Mouse (Mus musculus) myocyte (in vitro differentiated cells): ENCODE measurements at regions not wholly inside any gene's neighbourhood (a gene's known extent, or its start where the extent isn't known, plus 50 kb on each side); places are given as distances from the start of the nearest gene placed in this dataset.
A peak's percentile ranks its signal among the peaks of the same experiment; 100 is the strongest.
"Not testable (repeated sequence)": the region's sequence is repeated elsewhere in the genome, so short reads cannot be mapped to it uniquely, and the experiment has no call there.

ENCODE experiments used
- H3K27me3 ChIP-seq: one replicate; pipeline ENCODE4 v1.6.1; 2011; ENCODE audit not compliant: control insufficient read depth, insufficient read depth, insufficient read length
- H3K36me3 ChIP-seq: one replicate; pipeline ENCODE4 v1.6.1; 2011; ENCODE audit not compliant: control insufficient read depth, insufficient read depth
- H3K4me2 ChIP-seq: one replicate; pipeline ENCODE4 v1.6.1; 2011; ENCODE audit warnings: low read depth, control low read depth
- H3K4me3 ChIP-seq: one replicate; pipeline ENCODE4 v1.5.1; 2011; ENCODE audit warnings: mild to moderate bottlenecking, control low read depth, moderate library complexity
- H3K79me2 ChIP-seq: one replicate; pipeline ENCODE4 v1.6.1; 2011; ENCODE audit not compliant: control insufficient read depth, insufficient read depth
- H3ac ChIP-seq: one replicate; pipeline ENCODE4 v1.6.1; 2011; ENCODE audit not compliant: control insufficient read depth, insufficient read length
- CEBPB ChIP-seq: IDR thresholded peaks from 2 replicates; pipeline ENCODE4 v1.6.1; 2011; ENCODE audit warnings: mild to moderate bottlenecking, moderate library complexity; ENCODE audit not compliant: poor library complexity, insufficient read depth, severe bottlenecking
- E2F4 ChIP-seq: IDR thresholded peaks from one replicate; pipeline ENCODE4 v1.6.1; 2011; ENCODE audit warnings: mild to moderate bottlenecking, control low read depth, moderate library complexity; ENCODE audit not compliant: insufficient read depth
- MAX ChIP-seq: IDR thresholded peaks from one replicate; pipeline ENCODE4 v1.6.1; 2011; ENCODE audit warnings: low read depth, mild to moderate bottlenecking, control low read depth
- MYOD1 ChIP-seq, 3 experiments: IDR thresholded peaks; one replicate each; pipeline ENCODE4 v1.6.1; 2011; ENCODE audit warnings: control low read depth in 2 of 3, low read depth in 2 of 3, mild to moderate bottlenecking in 2 of 3, moderate library complexity in 1 of 3; ENCODE audit not compliant: insufficient read length in 2 of 3, control insufficient read depth in 1 of 3
- MYOG ChIP-seq, 3 experiments: IDR thresholded peaks; one replicate each; pipeline ENCODE4 v1.6.1; 2011; ENCODE audit warnings: control low read depth in 2 of 3, low read depth in 2 of 3, mild to moderate bottlenecking in 2 of 3; ENCODE audit not compliant: insufficient read length in 2 of 3, control insufficient read depth in 1 of 3, insufficient read depth in 1 of 3
- POLR2A ChIP-seq: IDR thresholded peaks from one replicate; pipeline ENCODE4 v1.6.1; 2011; ENCODE audit warnings: low read depth, mild to moderate bottlenecking, control low read depth, moderate library complexity; ENCODE audit not compliant: insufficient read length
- POLR2AphosphoS2 ChIP-seq: IDR thresholded peaks from one replicate; pipeline ENCODE4 v1.6.1; 2011; ENCODE audit warnings: low read depth, control low read depth; ENCODE audit not compliant: insufficient read length
- REST ChIP-seq: IDR thresholded peaks from one replicate; pipeline ENCODE4 v1.6.1; 2011; ENCODE audit warnings: mild to moderate bottlenecking, control low read depth, moderate library complexity; ENCODE audit not compliant: insufficient read depth, insufficient read length
- SRF ChIP-seq: IDR thresholded peaks from one replicate; pipeline ENCODE4 v1.6.1; 2011; ENCODE audit warnings: low read depth; ENCODE audit not compliant: control insufficient read depth, insufficient read length
- TCF12 ChIP-seq: IDR thresholded peaks from one replicate; pipeline ENCODE4 v1.6.1; 2011; ENCODE audit warnings: mild to moderate bottlenecking, control low read depth; ENCODE audit not compliant: poor library complexity, insufficient read depth, severe bottlenecking
- TCF3 ChIP-seq: IDR thresholded peaks from one replicate; pipeline ENCODE4 v1.6.1; 2011; ENCODE audit warnings: low read depth, control low read depth; ENCODE audit not compliant: insufficient read length
- USF1 ChIP-seq: IDR thresholded peaks from one replicate; pipeline ENCODE4 v1.6.1; 2011; ENCODE audit warnings: low read depth, mild to moderate bottlenecking, control low read depth, moderate library complexity

- H3ac ChIP-seq, H3K27me3 ChIP-seq, H3K4me3 ChIP-seq, H3K36me3 ChIP-seq, H3K4me2 ChIP-seq, H3K79me2 ChIP-seq: not testable (repeated sequence)
These were observed 85.6 kb upstream of the Ptprz1 start for GRCm38 (mm10) chr6:22789731-22790130.

DNA sequence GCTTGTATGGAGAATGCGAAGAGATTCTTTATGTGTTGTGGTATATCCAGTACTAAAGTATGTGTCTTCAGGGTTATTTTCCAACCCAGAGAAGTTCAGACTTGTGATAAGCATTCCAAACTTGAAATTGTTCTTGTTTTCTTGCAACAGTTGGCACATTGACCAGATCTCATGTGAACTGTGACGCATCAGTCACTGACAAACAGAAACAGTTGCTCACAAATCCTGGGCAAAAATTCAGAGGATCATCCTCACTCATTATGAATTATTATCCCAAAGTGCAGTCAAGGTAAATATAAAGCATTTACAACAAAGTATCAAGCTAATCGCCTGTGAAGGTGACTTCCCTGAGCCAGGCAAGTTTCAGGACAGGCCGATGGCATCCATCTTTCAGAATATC is 83.5 kb upstream of the Ptprz1 start:
- Histone ChIP-seq H3ac (no peak overlapping the region), H3K4me3 (no peak overlapping the region), H3K79me2 (no peaks in the 10 kb centered on the region), H3K4me2 (no peak overlapping the region), H3K36me3 (no peaks in the 10 kb centered on the region), H3K27me3 (no peaks in the 10 kb centered on the region)
- no peak for TF ChIP-seq CEBPB
- no peak for TF ChIP-seq TCF3
- TF ChIP-seq SRF = no peak
- no peak for TF ChIP-seq POLR2A
- TF ChIP-seq POLR2AphosphoS2 = no peak
- no peak for TF ChIP-seq REST
- TF ChIP-seq MAX = no peak
- TF ChIP-seq MYOD1 (IDR thresholded peaks at IDR 0.05; ENCODE audit: control insufficient read depth in 1 of 3, insufficient read length in 2 of 3, low read depth in 2 of 3) = no peak
- no peak for TF ChIP-seq MYOG (IDR thresholded peaks at IDR 0.05; ENCODE audit: control insufficient read depth in 1 of 3, insufficient read depth in 1 of 3, insufficient read length in 2 of 3, low read depth in 2 of 3)
- no peak for TF ChIP-seq USF1
- TF ChIP-seq E2F4 = no peak
- TF ChIP-seq TCF12 = no peak

DNA sequence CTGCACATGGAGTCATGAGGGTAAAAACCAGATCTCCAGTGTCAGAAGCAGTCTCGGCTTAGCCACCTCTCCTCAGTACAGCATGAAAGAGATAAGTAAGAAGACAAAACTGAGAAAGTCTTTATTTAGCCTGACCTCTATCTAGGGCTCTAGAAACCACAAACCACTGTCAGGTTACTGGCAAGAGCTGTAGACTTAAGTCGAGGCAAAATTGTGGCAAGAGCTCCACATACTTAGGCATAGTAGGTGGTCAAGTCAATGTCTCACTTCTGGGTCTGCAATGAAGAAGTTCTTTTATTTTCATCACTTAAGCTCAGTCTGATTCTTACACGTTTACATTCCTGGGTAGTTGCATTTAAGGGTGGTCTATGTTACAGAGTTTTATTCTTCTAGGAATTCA is 82.7 kb upstream of the Ptprz1 start:
- H3K27me3 ChIP-seq = no peaks in the 10 kb centered on the region
- no peak overlapping the region for H3K4me3 ChIP-seq
- no peak overlapping the region for H3K4me2 ChIP-seq
- H3K36me3 ChIP-seq = no peaks in the 10 kb centered on the region
- H3K79me2 ChIP-seq = no peaks in the 10 kb centered on the region
- no peak for TF ChIP-seq CEBPB
- H3ac ChIP-seq = no peak overlapping the region

DNA sequence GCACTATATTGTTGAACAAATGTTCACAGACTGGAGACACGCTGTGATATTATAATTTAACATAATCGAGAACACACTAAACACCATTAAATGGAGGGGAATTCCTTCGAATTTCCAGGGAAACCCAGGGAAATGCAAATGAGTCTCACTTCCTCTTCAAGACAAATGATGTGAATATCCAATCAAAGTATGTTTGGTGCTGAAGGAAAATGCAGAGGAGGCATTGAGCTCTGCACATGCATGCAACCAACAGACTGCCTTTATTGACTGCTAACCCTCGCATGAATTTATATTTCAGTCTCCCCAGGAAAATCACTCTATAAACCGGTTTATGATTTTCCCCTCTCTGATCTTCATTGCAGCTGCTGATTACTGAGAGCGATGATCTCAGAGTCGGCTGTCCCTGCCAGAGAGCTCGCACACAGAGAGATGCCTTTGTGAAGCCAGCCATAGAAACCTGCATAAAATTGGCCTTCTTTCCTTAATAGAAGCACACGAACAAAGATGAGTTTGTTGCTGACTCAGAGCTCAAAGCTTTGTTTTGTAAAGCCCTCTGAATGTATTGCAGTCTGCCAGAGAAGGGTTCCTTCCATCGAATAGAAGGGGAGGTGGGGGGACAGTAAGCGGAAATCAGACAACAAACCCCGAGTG is 81.1 kb upstream of the Ptprz1 start:
- peak overlapping the region; percentile 5 for H3K4me2 ChIP-seq

DNA sequence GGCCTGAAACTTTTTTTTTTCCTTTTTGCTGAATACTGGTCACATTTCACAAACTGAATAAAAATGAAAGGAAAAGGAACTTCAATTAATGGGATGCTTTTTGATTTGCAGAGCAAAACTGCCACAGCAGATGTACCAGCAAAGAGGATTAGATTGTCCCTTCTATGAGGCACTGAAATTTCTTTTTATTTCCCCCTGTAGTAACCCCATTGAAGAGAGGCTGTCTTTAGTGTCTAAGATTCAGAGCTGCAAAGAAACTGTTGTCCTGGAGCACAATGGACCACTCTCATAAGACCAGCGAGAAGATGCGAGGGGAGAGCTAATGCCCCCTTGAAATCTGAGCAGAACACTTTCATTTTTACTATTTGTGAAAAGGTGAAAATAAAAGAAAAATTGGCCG is 80.5 kb upstream of the Ptprz1 start:
- H3ac ChIP-seq = no peak overlapping the region
- H3K79me2 ChIP-seq = no peaks in the 10 kb centered on the region
- H3K27me3 ChIP-seq = no peaks in the 10 kb centered on the region
- no peak overlapping the region for H3K4me3 ChIP-seq
- no peak for TF ChIP-seq SRF
- no peak for TF ChIP-seq MAX
- no peak for TF ChIP-seq E2F4
- TF ChIP-seq TCF12 = no peak
- TF ChIP-seq REST = no peak
- TF ChIP-seq TCF3 = no peak
- TF ChIP-seq USF1 = no peak
- TF ChIP-seq CEBPB = no peak
- no peak for TF ChIP-seq POLR2A
- no peak for TF ChIP-seq POLR2AphosphoS2
- peak overlapping the region; percentile 5 for H3K4me2 ChIP-seq
- no peaks in the 10 kb centered on the region for H3K36me3 ChIP-seq

More for the DNA sequence above, 81.1 kb upstream of the Ptprz1 start:
- Histone ChIP-seq H3K79me2 (no peaks in the 10 kb centered on the region), H3K4me3 (no peak overlapping the region), H3ac (no peak overlapping the region), H3K27me3 (no peaks in the 10 kb centered on the region), H3K36me3 (no peaks in the 10 kb centered on the region)
- TF ChIP-seq TCF3 = no peak
- no peak for TF ChIP-seq POLR2AphosphoS2
- TF ChIP-seq USF1 = no peak
- TF ChIP-seq REST = no peak
- no peak for TF ChIP-seq SRF
- no peak for TF ChIP-seq POLR2A
- TF ChIP-seq CEBPB = no peak
- TF ChIP-seq MYOG (IDR thresholded peaks at IDR 0.05; ENCODE audit: control insufficient read depth in 1 of 3, insufficient read depth in 1 of 3, insufficient read length in 2 of 3, low read depth in 2 of 3) = no peak
- no peak for TF ChIP-seq E2F4
- TF ChIP-seq MYOD1 (IDR thresholded peaks at IDR 0.05; ENCODE audit: control insufficient read depth in 1 of 3, insufficient read length in 2 of 3, low read depth in 2 of 3) = no peak
- no peak for TF ChIP-seq MAX
- TF ChIP-seq TCF12 = no peak
